Mouse (Mus musculus) inflammation-experienced regulatory T-cells, adult 6 months (primary cell): ENCODE data around the gene Olfr348. TPM values are rescaled to one million over a fixed set of nuclear protein-coding genes. Genes with fewer than 3 reads are reported as not detected.

Source experiments
- ATAC-seq: one replicate; pipeline ENCODE4 v1.8.0; 2017
- polyA plus RNA-seq, 3 experiments: library from polyadenylated mRNA; unstranded; fragments of 100-300 nt; shearing (Covaris generic); gene quantifications; one replicate each; pipeline ENCODE4 v1.2.1; 2017

Gene Olfr348
- polyA plus RNA-seq: not detected

DNA sequence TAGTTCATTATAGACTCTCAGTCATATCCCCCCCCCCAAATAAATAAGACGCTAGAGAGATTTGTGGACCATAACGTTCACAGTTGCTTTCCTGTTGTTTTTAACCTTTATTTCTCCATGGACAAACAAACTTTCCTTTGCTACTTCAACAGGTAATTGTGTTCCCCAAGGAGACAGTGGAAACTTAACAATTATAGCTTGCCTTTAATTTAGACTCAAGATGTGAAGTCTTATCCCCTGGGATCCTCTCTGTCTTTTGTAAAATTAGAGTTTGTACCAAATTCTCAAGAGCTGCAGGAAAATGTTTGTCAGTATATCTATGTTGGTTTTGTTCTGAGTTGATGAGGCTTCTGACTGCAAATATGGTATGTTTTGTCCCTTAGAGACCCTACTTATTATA, at the start of gene Olfr348:
Gene Olfr348, plus strand, starts transcription at position 301 of the 400 bp plus-strand sequence.
- ATAC-seq: no peak

DNA sequence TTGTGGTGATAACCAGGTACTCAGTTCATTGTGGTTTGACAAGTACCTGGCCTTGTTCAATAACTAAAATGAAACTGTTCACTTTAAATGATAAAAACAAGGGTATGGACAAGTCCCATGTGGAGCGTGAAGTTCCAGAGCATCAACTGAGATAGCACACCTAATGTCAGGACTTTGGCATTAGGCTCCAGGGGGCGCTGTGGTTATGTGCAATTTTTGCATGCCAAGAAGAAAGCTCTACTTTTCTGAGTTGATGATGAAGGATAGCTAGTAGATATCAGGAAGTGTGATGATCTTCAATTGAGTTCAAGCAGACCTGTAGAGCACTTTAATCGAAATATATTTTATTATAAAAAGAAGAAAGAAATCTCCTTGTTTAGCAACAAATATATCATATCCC, 47.9 kb upstream of the Olfr348 start:
- ATAC-seq: no peak

DNA sequence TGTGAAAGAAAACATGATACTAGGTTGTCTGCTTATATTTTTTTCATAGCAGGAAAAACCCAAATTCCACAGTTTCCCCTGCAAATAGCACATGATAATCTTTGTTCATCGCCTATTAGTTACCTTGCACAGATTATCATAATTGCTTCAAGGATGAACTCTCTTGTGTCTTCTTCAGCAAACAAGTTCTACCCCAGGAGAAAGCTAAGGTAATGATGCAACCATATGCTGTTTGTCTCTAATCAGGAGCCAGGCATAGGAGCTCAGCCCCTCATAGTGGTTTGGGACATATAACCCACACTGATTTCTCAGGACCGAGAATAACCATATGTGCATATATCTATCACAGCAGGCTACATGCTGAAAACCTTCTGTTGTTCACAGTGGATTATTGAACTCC, 6.2 kb downstream of the Olfr348 start, which contains the start of gene Olfr50:
Gene Olfr50, plus strand, starts transcription at position 301 of the 400 bp plus-strand sequence.
- no peak for ATAC-seq

DNA sequence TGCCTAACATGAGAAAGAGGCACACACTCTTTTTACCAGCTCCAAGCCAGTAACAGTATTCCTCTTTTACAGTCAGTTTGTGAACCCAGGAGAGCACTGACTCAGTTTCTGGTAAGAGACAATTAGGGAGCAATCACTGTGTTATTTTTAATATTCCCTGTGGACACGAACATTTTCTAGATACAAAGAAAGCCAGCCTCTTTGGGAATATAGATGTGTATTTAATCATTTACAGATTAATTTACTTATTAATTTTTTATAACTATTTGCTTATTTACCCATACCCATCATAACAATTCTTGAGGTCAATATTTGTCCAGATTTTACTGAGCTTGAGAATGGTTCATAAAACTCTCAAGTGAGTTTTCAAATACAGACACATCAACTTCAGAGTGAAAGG, 32.9 kb downstream of the Olfr348 start, which contains the start of gene Olfr3:
Gene Olfr3, minus strand, starts transcription at position 101 of the 400 bp plus-strand sequence.
- no peak for ATAC-seq

Other genes with a start within 250 kb of the Olfr348 start
- gene Olfr344, start 217.6 kb upstream of the Olfr348 start, polyA plus RNA-seq: under 1 TPM in 1 of 3 experiments, not detected in 2; 0.05 TPM
- gene Olfr345, start 144.2 kb upstream of the Olfr348 start, polyA plus RNA-seq: not detected
- under 1 TPM in 1 of 3 experiments, not detected in 2; 0.16 TPM for gene Olfr346, start 98.5 kb upstream of the Olfr348 start, polyA plus RNA-seq
- gene Olfr347, start 52.4 kb upstream of the Olfr348 start, polyA plus RNA-seq: not detected
- not detected for gene Olfr50, start 6.3 kb downstream of the Olfr348 start, polyA plus RNA-seq
- gene Olfr3, start 32.8 kb downstream of the Olfr348 start, polyA plus RNA-seq: not detected
- gene Olfr350, start 62.0 kb downstream of the Olfr348 start, polyA plus RNA-seq: not detected
- gene Olfr351, start 78.4 kb downstream of the Olfr348 start, polyA plus RNA-seq: not detected
- not detected for gene Olfr352, start 84.2 kb downstream of the Olfr348 start, polyA plus RNA-seq
- gene Olfr353, start 108.7 kb downstream of the Olfr348 start, polyA plus RNA-seq: not detected
- under 1 TPM; 0.04 to 0.24 (median 0.04) TPM for gene Olfr354, start 121.4 kb downstream of the Olfr348 start, polyA plus RNA-seq
- gene Olfr355, start 144.6 kb downstream of the Olfr348 start, polyA plus RNA-seq: not detected
- gene Olfr356, start 152.8 kb downstream of the Olfr348 start, polyA plus RNA-seq: not detected
- gene Olfr357, start 209.6 kb downstream of the Olfr348 start, polyA plus RNA-seq: not detected
- gene Olfr358, start 225.1 kb downstream of the Olfr348 start, polyA plus RNA-seq: not detected